Comparison of ENCODE assay signal across 8 mouse cellular contexts in genomic region chr13:46669048-46669619, GRCm38 (mm10). TPM values are rescaled to one million over a fixed set of nuclear protein-coding genes. Genes with fewer than 3 reads are reported as not detected.
DNase-seq lines count a peak whose midpoint lies in the region; ATAC-seq lines count a peak whose summit lies in the region.

TSS of gene Fam8a1 (plus strand) at chr13:46669522.

- peak; percentile 96 for DNase-seq in Muller cell, postnatal 12 days (ENCODE audit: inconsistent ontology term)
- DNase-seq in cerebellum, adult 9-11 months, result peak; percentile 86
- peak; percentile 84 to 90 for DNase-seq in frontal cortex, postnatal 10 days (ENCODE audit: low spot score in 2 of 2)
- peak; percentile 94 to 95 for DNase-seq in layer of hippocampus, postnatal 14 days (ENCODE audit: low spot score in 2 of 2)
- DNase-seq in lung, postnatal 14 days, result peak; percentile 93
- DNase-seq in retina, adult 2 months (ENCODE audit: low read depth, low spot score), result peak; percentile 85
- peak; percentile 90 to 94 for DNase-seq in thymus, postnatal 36 days

- H3K9ac ChIP-seq in hindbrain, embryonic 12.5 days, result peak within 1 kb of the TSS; percentile 93

- H3K27ac ChIP-seq in hindbrain, embryonic 12.5 days, result peak within 1 kb of the TSS; percentile 87

- H3K4me3 ChIP-seq in hindbrain, embryonic 12.5 days, result peak within 1 kb of the TSS; percentile 99

- peak; percentile 95 for ATAC-seq in hindbrain, embryonic 12.5 days (ENCODE audit: low FRiP score)

- H3K36me3 ChIP-seq in hindbrain, embryonic 12.5 days, result peaks cover 22% of the 10 kb centered on the region

- H3K27me3 ChIP-seq in hindbrain, embryonic 12.5 days, result 0 out of 2 replicates have a peak, but pooled peaks cover 4% of the 10 kb centered on the region

- H3K4me1 ChIP-seq in hindbrain, embryonic 12.5 days, result peaks cover 13% of the 10 kb centered on the region

- H3K9me3 ChIP-seq in hindbrain, embryonic 12.5 days (replicated peaks), result no peaks in the 10 kb centered on the region

- WGBS in hindbrain, embryonic 12.5 days, result 1% methylated on average over 46 of the region's 46 CpGs

- H3K4me2 ChIP-seq in hindbrain, embryonic 12.5 days (replicated peaks), result peak within 1 kb of the TSS; percentile 88

RNA-seq across cellular contexts. Expression of gene Fam8a1, which starts in this region (rescaled TPM):
- polyA plus RNA-seq in hindbrain, embryonic 12.5 days (2016; fragmentation: Nextera tagmentation; extraction: Ambion mirVana), result 22.9 and 24.9 TPM in 2 replicates
- 10 to 100 TPM; 69.9 to 70.3 TPM for total RNA-seq in layer of hippocampus, postnatal 14 days (2021)

Comparison
In these comparisons a context has a peak if more than half of its experiments do, and no peak if none do; other contexts are left out.
1. Peak in every context shown above with its lines: DNase-seq, ATAC-seq, H3K4me3 ChIP-seq and H3K27ac ChIP-seq.